Mouse (Mus musculus) erythroblast, adult 5-6 weeks (primary cell): ENCODE data around the gene Gm20388. TPM values are rescaled to one million over a fixed set of nuclear protein-coding genes. Genes with fewer than 3 reads are reported as not detected.

Source experiments
- ATAC-seq: replicated peaks from 2 replicates; pipeline ENCODE4 v1.8.0; 2016; ENCODE audit warnings: moderate number of reproducible peaks, mild to moderate bottlenecking, moderate TSS enrichment, inconsistent platforms; ENCODE audit not compliant: poor library complexity, low FRiP score, severe bottlenecking
- total RNA-seq, 2 experiments: library from RNA; stranded (forward) in 1 of 2; stranded (reverse) in 1 of 2; fragments of 150-400 nt in 1 of 2; fragments of 200-764, 138-1000 nt in 1 of 2; gene quantifications; 2 replicates each; pipeline versions ENCODE4 v1.2.3 to v1.2.4; 2015 to 2017; ENCODE audit warnings: low replicate concordance in 2 of 2

Gm20388 gene
- total RNA-seq, 2 experiments from 2014 or later, result 2.9 to 7.8 TPM

GRCm38 (mm10) chr8:121849303-121849702, 1938.7 kb downstream of the Gm20388 start:
- ATAC-seq, result no peak

GRCm38 (mm10) chr8:121850018-121850417, 1939.4 kb downstream of the Gm20388 start:
- peak; percentile 72 for ATAC-seq

- ATAC-seq, result no peak
These were observed 1939.8 kb downstream of the Gm20388 start for GRCm38 (mm10) chr8:121850436-121850820.

- peak; percentile 87 for ATAC-seq
These were observed 1940.3 kb downstream of the Gm20388 start for GRCm38 (mm10) chr8:121850821-121851470.

GRCm38 (mm10) chr8:121851716-121852115, 1941.1 kb downstream of the Gm20388 start:
- ATAC-seq, result no peak

- ATAC-seq, result no peak
These were observed 1941.8 kb downstream of the Gm20388 start for GRCm38 (mm10) chr8:121852464-121852863.

- no peak for ATAC-seq
These were observed 1942.9 kb downstream of the Gm20388 start for GRCm38 (mm10) chr8:121853586-121853985.

GRCm38 (mm10) chr8:121856071-121856746, 1945.6 kb downstream of the Gm20388 start:
- no peak for ATAC-seq

GRCm38 (mm10) chr8:121857331-121857730, 1946.7 kb downstream of the Gm20388 start:
- no peak for ATAC-seq

- ATAC-seq, result no peak
These were observed 1947.1 kb downstream of the Gm20388 start for GRCm38 (mm10) chr8:121857747-121858146.

GRCm38 (mm10) chr8:121861276-121861675, 1950.6 kb downstream of the Gm20388 start:
- no peak for ATAC-seq

- ATAC-seq, result no peak
These were observed 1951.3 kb downstream of the Gm20388 start for GRCm38 (mm10) chr8:121861806-121862548.

- ATAC-seq, result no peak
These were observed 1954.7 kb downstream of the Gm20388 start for GRCm38 (mm10) chr8:121865356-121865755.

- ATAC-seq, result no peak
These were observed 1957.6 kb downstream of the Gm20388 start for GRCm38 (mm10) chr8:121868196-121868595.

GRCm38 (mm10) chr8:121868896-121869295, 1958.3 kb downstream of the Gm20388 start:
- no peak for ATAC-seq

- ATAC-seq, result no peak
These were observed 1959.5 kb downstream of the Gm20388 start for GRCm38 (mm10) chr8:121870190-121870589.

- ATAC-seq, result peak; percentile 70
These were observed 1961.3 kb downstream of the Gm20388 start for GRCm38 (mm10) chr8:121871833-121872440.

- ATAC-seq, result peak; percentile 66
These were observed 1963.4 kb downstream of the Gm20388 start for GRCm38 (mm10) chr8:121874031-121874430.

- no peak for ATAC-seq
These were observed 1964.4 kb downstream of the Gm20388 start for GRCm38 (mm10) chr8:121875045-121875444.

GRCm38 (mm10) chr8:121875517-121875916, 1964.9 kb downstream of the Gm20388 start:
- no peak for ATAC-seq
